Mouse (Mus musculus) liver, embryonic 16.5 days (tissue): ENCODE results near the gene Gnl2. TPM values are rescaled to one million over a fixed set of nuclear protein-coding genes. Genes with fewer than 3 reads are reported as not detected.
A peak's percentile ranks its signal among the peaks of the same experiment; 100 is the strongest.

Source experiments
- ATAC-seq: fragments of 200-750 bp; cut with Nextera tagmentation; 2 replicates; pipeline ENCODE4 v1.8.0; 2017; ENCODE audit warnings: low read depth, mild to moderate bottlenecking, moderate number of reproducible peaks, moderate library complexity
- H3K27ac ChIP-seq: fragments of 300-500 bp; sonication (generic); 2 replicates; pipeline ENCODE4 v1.5.1; 2014; ENCODE audit warnings: mild to moderate bottlenecking, low read length
- H3K27me3 ChIP-seq: fragments of 300-500 bp; sonication (generic); 2 replicates; pipeline ENCODE4 v1.6.1; 2014; ENCODE audit warnings: low read depth, low read length, mixed read lengths; ENCODE audit not compliant: control insufficient read depth, insufficient read depth
- H3K36me3 ChIP-seq: fragments of 300-500 bp; sonication (generic); 2 replicates; pipeline ENCODE4 v1.6.1; 2014; ENCODE audit warnings: mild to moderate bottlenecking; ENCODE audit not compliant: control insufficient read depth, insufficient read depth
- H3K4me1 ChIP-seq: fragments of 300-500 bp; sonication (generic); 2 replicates; pipeline ENCODE4 v1.6.1; 2014; ENCODE audit warnings: low read depth, low read length, mixed read lengths; ENCODE audit not compliant: control insufficient read depth
- H3K4me2 ChIP-seq: fragments of 300-500 bp; sonication (generic); 2 replicates; pipeline ENCODE4 v1.6.1; 2014; ENCODE audit warnings: low read depth, low read length, mixed read lengths
- H3K4me3 ChIP-seq: fragments of 300-500 bp; sonication (generic); 2 replicates; pipeline ENCODE4 v1.5.1; 2014; ENCODE audit warnings: low read depth, mild to moderate bottlenecking, low read length
- H3K9ac ChIP-seq: fragments of 300-500 bp; sonication (generic); 2 replicates; pipeline ENCODE4 v1.6.1; 2014; ENCODE audit warnings: low read depth, low read length
- H3K9me3 ChIP-seq: fragments of 300-500 bp; sonication (generic); replicated peaks from 2 replicates; pipeline ENCODE4 v1.6.1; 2016; ENCODE audit warnings: low read length; ENCODE audit not compliant: control insufficient read depth
- WGBS: fragments of 180-500 bp; shearing (Covaris S2); extraction: QIAGEN DNeasy Blood & Tissue Kit; methylation state at CpG from one replicate; pipeline ENCODE4 v1.1.7; 2014; ENCODE audit not compliant: insufficient replicate concordance; 5-methylcytosine and 5-hydroxymethylcytosine counted together
- polyA plus RNA-seq: library from polyadenylated mRNA; unstranded; fragments of >200 nt; fragmentation: Nextera tagmentation; extraction: Ambion mirVana; gene quantifications from 2 replicates; pipeline ENCODE4 v1.2.1, GENCODE M21; 2015

The Gnl2 gene
- polyA plus RNA-seq, 1 experiment from 2014 or later = 30.1 TPM

GRCm38 (mm10) chr4:125029891-125030614, 13.7 kb downstream of the Gnl2 start:
- ATAC-seq = peak; percentile 100
- peak overlapping the region; percentile 88 for H3K4me3 ChIP-seq
- H3K9me3 ChIP-seq = no peaks in the 10 kb centered on the region
- H3K36me3 ChIP-seq = peaks cover 4% of the 10 kb centered on the region
- H3K9ac ChIP-seq = peak overlapping the region; percentile 84
- peaks cover 2% of the 10 kb centered on the region; the same call in 1 of the 2 replicates for H3K27me3 ChIP-seq
- peak overlapping the region; percentile 90 for H3K4me2 ChIP-seq
- H3K27ac ChIP-seq = peak overlapping the region; percentile 60
- peaks cover 12% of the 10 kb centered on the region for H3K4me1 ChIP-seq
- WGBS = under 1% methylated on average over 50 of the region's 50 CpGs

DNA sequence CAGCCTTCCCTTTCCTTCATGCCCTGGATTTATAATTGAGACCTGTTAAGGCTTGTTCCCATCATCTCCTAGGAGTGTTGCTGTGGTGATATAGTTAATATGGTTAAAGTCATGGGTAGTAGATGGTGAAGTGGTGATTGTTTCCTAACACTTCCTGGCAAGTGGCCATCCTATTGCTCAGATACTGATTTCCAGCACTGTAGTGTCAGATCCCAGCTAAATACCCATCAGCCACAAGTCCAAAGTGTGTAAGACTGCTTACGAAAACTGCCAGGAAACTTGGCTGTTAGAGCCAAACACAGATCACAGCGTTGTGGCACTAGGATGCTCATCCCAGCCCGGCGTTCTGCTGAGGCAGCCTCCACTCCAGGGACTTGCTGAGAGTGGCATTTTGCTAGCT, 18.0 kb downstream of the Gnl2 start:
- H3K4me1 ChIP-seq = peaks cover 34% of the 10 kb centered on the region
- H3K4me2 ChIP-seq = no peak overlapping the region
- no peak overlapping the region for H3K27ac ChIP-seq
- peaks cover 9% of the 10 kb centered on the region for H3K36me3 ChIP-seq
- ATAC-seq = no peak
- H3K9me3 ChIP-seq = no peaks in the 10 kb centered on the region
- no peak overlapping the region for H3K4me3 ChIP-seq
- WGBS = 88% methylated on average over 4 of the region's 4 CpGs
- H3K27me3 ChIP-seq = no peaks in the 10 kb centered on the region
- no peak overlapping the region for H3K9ac ChIP-seq

DNA sequence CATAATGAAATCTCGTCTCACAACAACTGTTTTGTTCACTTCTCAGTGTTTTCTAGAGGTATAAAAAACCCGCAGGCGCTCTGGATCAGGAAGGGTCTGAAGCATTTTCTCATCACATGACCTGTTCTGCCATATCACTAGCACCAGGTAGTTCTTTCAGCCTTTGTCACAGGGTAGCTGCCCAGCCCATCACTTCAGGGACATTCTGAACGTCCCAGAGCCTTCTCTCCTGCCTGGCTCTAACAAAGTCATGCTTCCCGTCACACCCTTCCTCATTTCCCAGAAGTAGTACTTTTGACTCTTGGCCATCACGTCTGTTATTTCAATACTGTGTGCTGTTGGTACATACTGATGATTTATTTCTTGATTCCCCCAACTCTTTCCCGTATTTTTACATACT, 28.1 kb downstream of the Gnl2 start:
- peaks cover 54% of the 10 kb centered on the region for H3K36me3 ChIP-seq
- H3K4me3 ChIP-seq = no peak overlapping the region
- no peak overlapping the region for H3K27ac ChIP-seq
- H3K4me2 ChIP-seq = no peak overlapping the region
- no peaks in the 10 kb centered on the region for H3K27me3 ChIP-seq
- H3K4me1 ChIP-seq = peaks cover 5% of the 10 kb centered on the region
- no peak for ATAC-seq
- no peaks in the 10 kb centered on the region for H3K9me3 ChIP-seq
- WGBS = 74% methylated on average over 7 of the region's 7 CpGs
- no peak overlapping the region for H3K9ac ChIP-seq

DNA sequence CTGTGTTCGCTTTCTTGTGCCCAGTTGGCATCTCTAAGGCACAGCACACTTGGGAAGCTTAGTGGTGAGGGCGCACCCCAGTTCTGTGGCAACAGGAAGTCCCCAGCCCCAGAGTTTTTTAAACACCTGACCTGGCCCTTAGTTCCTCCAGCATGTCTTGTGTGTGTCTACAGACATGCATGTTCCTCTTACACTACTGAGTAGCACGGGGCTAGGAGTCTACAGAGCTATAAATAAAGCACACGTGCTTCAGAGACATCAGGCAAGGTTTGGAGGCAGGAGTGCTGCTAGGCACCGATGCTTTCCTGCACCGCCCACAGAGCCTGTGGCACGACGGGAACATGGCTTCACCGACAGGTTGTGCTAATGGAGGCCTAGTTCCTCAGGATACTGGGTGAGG, 39.0 kb downstream of the Gnl2 start:
- ATAC-seq = peak; percentile 39; the same call in 1 of the 2 replicates
- 66% methylated on average over 9 of the region's 9 CpGs for WGBS
- Histone ChIP-seq H3K4me2 (no peak overlapping the region), H3K4me1 (peaks cover 7% of the 10 kb centered on the region), H3K4me3 (no peak overlapping the region), H3K27me3 (no peaks in the 10 kb centered on the region), H3K36me3 (peaks cover 28% of the 10 kb centered on the region), H3K27ac (peak overlapping the region; percentile 12; the same call in 1 of the 2 replicates), H3K9me3 (no peaks in the 10 kb centered on the region), H3K9ac (no peak overlapping the region)

DNA sequence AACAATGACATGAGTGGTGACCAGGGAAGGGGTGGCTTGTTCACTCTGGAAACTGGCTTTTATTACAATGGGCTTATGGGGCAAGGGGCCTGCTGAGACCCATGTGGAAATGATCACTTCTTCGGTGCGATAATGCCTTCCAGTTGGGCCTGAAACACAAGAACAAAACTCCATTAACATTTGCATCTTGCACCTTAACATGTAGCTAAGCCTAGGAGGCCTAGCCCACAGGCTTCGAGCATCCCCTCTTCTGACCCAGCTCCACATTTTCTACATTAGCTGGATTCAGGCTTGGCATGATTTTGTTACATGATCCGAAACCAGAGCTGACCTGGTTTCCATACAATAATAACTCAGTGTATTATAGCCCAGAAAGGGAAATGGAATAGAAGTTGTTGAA, 40.1 kb downstream of the Gnl2 start:
- Histone ChIP-seq H3K9me3 (no peaks in the 10 kb centered on the region), H3K27me3 (no peaks in the 10 kb centered on the region), H3K4me1 (peaks cover 7% of the 10 kb centered on the region), H3K27ac (no peak overlapping the region), H3K4me2 (no peak overlapping the region), H3K4me3 (no peak overlapping the region), H3K9ac (no peak overlapping the region), H3K36me3 (peaks cover 26% of the 10 kb centered on the region)
- 82% methylated on average over 4 of the region's 4 CpGs for WGBS
- ATAC-seq = no peak

- Histone ChIP-seq H3K4me1 (peaks cover 7% of the 10 kb centered on the region), H3K36me3 (peaks cover 23% of the 10 kb centered on the region), H3K27me3 (no peaks in the 10 kb centered on the region), H3K9ac (no peak overlapping the region), H3K9me3 (no peaks in the 10 kb centered on the region), H3K27ac (no peak overlapping the region), H3K4me2 (no peak overlapping the region), H3K4me3 (no peak overlapping the region)
- ATAC-seq = no peak
- WGBS = 22% methylated on average over 3 of the region's 3 CpGs
Measured at GRCm38 (mm10) chr4:125057273-125057672, 40.9 kb downstream of the Gnl2 start.

- Histone ChIP-seq H3K27me3 (no peaks in the 10 kb centered on the region), H3K9ac (no peak overlapping the region), H3K27ac (no peak overlapping the region), H3K4me3 (no peak overlapping the region), H3K36me3 (peaks cover 17% of the 10 kb centered on the region), H3K4me1 (peaks cover 7% of the 10 kb centered on the region), H3K9me3 (no peaks in the 10 kb centered on the region), H3K4me2 (no peak overlapping the region)
- ATAC-seq = no peak
- 67% methylated on average over 5 of the region's 5 CpGs for WGBS
Measured at GRCm38 (mm10) chr4:125058033-125058432, 41.6 kb downstream of the Gnl2 start.

DNA sequence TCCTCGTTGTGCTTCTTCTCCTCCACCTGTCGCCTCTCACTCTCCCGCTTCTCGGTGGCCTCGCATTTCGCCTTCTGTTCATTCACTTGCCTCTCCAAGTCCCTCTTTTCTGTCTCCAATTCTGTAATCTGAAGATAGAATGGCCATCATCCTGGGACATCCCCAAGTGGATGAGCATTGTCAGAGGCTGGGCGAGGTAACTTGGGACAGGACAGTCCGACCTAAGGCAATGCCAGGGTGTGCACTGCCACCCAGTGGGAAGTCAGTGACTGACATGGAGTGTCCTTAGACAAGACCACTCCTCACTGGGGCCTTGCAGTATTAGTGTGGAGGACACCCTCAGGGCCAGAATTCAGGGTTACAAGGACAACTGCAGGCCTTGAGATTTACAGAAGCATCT, 42.6 kb downstream of the Gnl2 start:
- peaks cover 9% of the 10 kb centered on the region for H3K36me3 ChIP-seq
- peak overlapping the region; percentile 42 for H3K4me2 ChIP-seq
- H3K4me3 ChIP-seq = no peak overlapping the region
- no peak overlapping the region for H3K9ac ChIP-seq
- H3K27ac ChIP-seq = no peak overlapping the region
- H3K27me3 ChIP-seq = no peaks in the 10 kb centered on the region
- H3K9me3 ChIP-seq = no peaks in the 10 kb centered on the region
- peaks cover 7% of the 10 kb centered on the region for H3K4me1 ChIP-seq
- no peak for ATAC-seq
- 5% methylated on average over 8 of the region's 8 CpGs for WGBS

DNA sequence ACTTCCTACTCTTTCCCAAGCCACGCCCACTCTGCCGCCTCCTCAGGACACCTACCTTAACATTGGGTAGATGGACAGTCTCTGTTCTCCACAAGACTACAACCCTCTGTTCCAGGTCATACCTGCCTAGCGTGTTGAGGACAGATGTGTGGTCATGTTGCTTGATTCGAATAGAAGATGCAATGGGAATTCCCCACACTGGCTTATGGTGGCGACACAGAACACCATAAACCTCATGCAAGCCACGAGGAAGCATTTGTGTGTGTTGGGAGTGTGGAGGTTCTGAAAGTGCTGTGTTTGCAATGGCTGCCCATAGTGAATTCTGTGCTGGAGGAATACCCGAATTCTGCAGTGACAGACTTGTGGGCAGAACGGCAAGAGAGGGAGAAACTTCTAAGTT, 47.4 kb downstream of the Gnl2 start:
- WGBS = 51% methylated on average over 8 of the region's 8 CpGs
- no peak for ATAC-seq
- Histone ChIP-seq H3K4me1 (peaks cover 18% of the 10 kb centered on the region), H3K36me3 (no peaks in the 10 kb centered on the region), H3K9me3 (no peaks in the 10 kb centered on the region), H3K4me3 (no peak overlapping the region), H3K27ac (no peak overlapping the region), H3K9ac (no peak overlapping the region), H3K4me2 (no peak overlapping the region), H3K27me3 (no peaks in the 10 kb centered on the region)
